Mouse (Mus musculus) heart, embryonic 16.5 days (tissue): Measurements from ENCODE around the gene Tspan9. TPM values are rescaled to one million over a fixed set of nuclear protein-coding genes. Genes with fewer than 3 reads are reported as not detected.

ENCODE experiments used
- ATAC-seq: fragments of 200-750 bp; cut with Nextera tagmentation; replicated peaks from 2 replicates; pipeline ENCODE4 v1.8.0; 2017; ENCODE audit warnings: moderate number of reproducible peaks; ENCODE audit not compliant: insufficient read depth, low FRiP score; ENCODE audit errors: extremely low read depth
- H3K27ac ChIP-seq: fragments of 300-500 bp; sonication (generic); 2 replicates; pipeline ENCODE4 v1.5.1; 2014; ENCODE audit warnings: mild to moderate bottlenecking, low read length, control low read depth, moderate library complexity
- H3K27me3 ChIP-seq: fragments of 300-500 bp; sonication (generic); 2 replicates; pipeline ENCODE4 v1.6.1; 2014; ENCODE audit warnings: low read length, mixed read lengths; ENCODE audit not compliant: control insufficient read depth, insufficient read depth
- H3K36me3 ChIP-seq: fragments of 300-500 bp; sonication (generic); 2 replicates; pipeline ENCODE4 v1.6.1; 2014; ENCODE audit not compliant: control insufficient read depth, insufficient read depth
- H3K4me1 ChIP-seq: fragments of 300-500 bp; sonication (generic); 2 replicates; pipeline ENCODE4 v1.6.1; 2014; ENCODE audit warnings: low read length, mixed read lengths; ENCODE audit not compliant: control insufficient read depth, insufficient read depth
- H3K4me2 ChIP-seq: fragments of 300-500 bp; sonication (generic); 2 replicates; pipeline ENCODE4 v1.6.1; 2014; ENCODE audit warnings: low read depth, mild to moderate bottlenecking, control low read depth, low read length
- H3K4me3 ChIP-seq: fragments of 300-500 bp; sonication (generic); 2 replicates; pipeline ENCODE4 v1.5.1; 2014; ENCODE audit warnings: mild to moderate bottlenecking, control low read depth, low read length
- H3K9ac ChIP-seq: fragments of 300-500 bp; sonication (generic); 2 replicates; pipeline ENCODE4 v1.6.1; 2014; ENCODE audit warnings: low read length, control low read depth
- H3K9me3 ChIP-seq: fragments of 300-500 bp; sonication (generic); replicated peaks from 2 replicates; pipeline ENCODE4 v1.6.1; 2016; ENCODE audit warnings: low read length; ENCODE audit not compliant: control insufficient read depth
- WGBS: fragments of 180-500 bp; shearing (Covaris S2); extraction: QIAGEN DNeasy Blood & Tissue Kit; methylation state at CpG from one replicate; pipeline ENCODE4 v1.1.7; 2014; 5-methylcytosine and 5-hydroxymethylcytosine counted together
- polyA plus RNA-seq: library from polyadenylated mRNA; unstranded; fragments of >200 nt; fragmentation: Nextera tagmentation; extraction: Ambion mirVana; gene quantifications from 2 replicates; pipeline ENCODE4 v1.2.1, GENCODE M21; 2015

Gene Tspan9
- polyA plus RNA-seq, 1 experiment from 2014 or later, result 138 TPM

GRCm38 (mm10) chr6:128089770-128090702 is 53.4 kb downstream of the Tspan9 start:
- WGBS, result 66% methylated on average over 13 of the region's 13 CpGs
- Histone ChIP-seq H3K27ac (peak overlapping the region; percentile 20), H3K4me2 (no peak overlapping the region), H3K9ac (no peak overlapping the region), H3K4me1 (peaks cover 50% of the 10 kb centered on the region), H3K36me3 (no peaks in the 10 kb centered on the region), H3K9me3 (no peaks in the 10 kb centered on the region), H3K4me3 (no peak overlapping the region), H3K27me3 (no peaks in the 10 kb centered on the region)
- ATAC-seq, result peak; percentile 59

- Histone ChIP-seq H3K4me3 (no peak overlapping the region), H3K9ac (peak overlapping the region; percentile 55; the same call in 1 of the 2 replicates), H3K4me2 (no peak overlapping the region), H3K4me1 (peaks cover 50% of the 10 kb centered on the region), H3K36me3 (no peaks in the 10 kb centered on the region), H3K9me3 (no peaks in the 10 kb centered on the region), H3K27me3 (no peaks in the 10 kb centered on the region), H3K27ac (peak overlapping the region; percentile 58)
- whole genome bisulfite sequencing, result 70% methylated on average over 8 of the region's 8 CpGs
- no peak for ATAC-seq
These were observed 54.5 kb downstream of the Tspan9 start for GRCm38 (mm10) chr6:128088746-128089523.

- no peak overlapping the region for H3K4me2 ChIP-seq
- H3K36me3 ChIP-seq, result no peaks in the 10 kb centered on the region
- H3K27ac ChIP-seq, result no peak overlapping the region
- ATAC-seq, result no peak
- peaks cover 21% of the 10 kb centered on the region for H3K4me1 ChIP-seq
- no peak overlapping the region for H3K4me3 ChIP-seq
- H3K9ac ChIP-seq, result no peak overlapping the region
- no peaks in the 10 kb centered on the region for H3K9me3 ChIP-seq
- no peaks in the 10 kb centered on the region for H3K27me3 ChIP-seq
- WGBS, result 66% methylated on average over 9 of the region's 9 CpGs
These were observed 57.8 kb downstream of the Tspan9 start for GRCm38 (mm10) chr6:128085488-128086066.

GRCm38 (mm10) chr6:128083305-128083704 is 60.1 kb downstream of the Tspan9 start:
- H3K27ac ChIP-seq, result no peak overlapping the region
- no peak for ATAC-seq
- no peak overlapping the region for H3K9ac ChIP-seq
- H3K9me3 ChIP-seq, result no peaks in the 10 kb centered on the region
- H3K36me3 ChIP-seq, result no peaks in the 10 kb centered on the region
- H3K4me3 ChIP-seq, result no peak overlapping the region
- H3K27me3 ChIP-seq, result no peaks in the 10 kb centered on the region
- peaks cover 26% of the 10 kb centered on the region for H3K4me1 ChIP-seq
- WGBS, result 81% methylated on average over 11 of the region's 11 CpGs
- H3K4me2 ChIP-seq, result no peak overlapping the region

- Histone ChIP-seq H3K4me2 (no peak overlapping the region), H3K4me1 (peaks cover 39% of the 10 kb centered on the region), H3K36me3 (no peaks in the 10 kb centered on the region), H3K9ac (no peak overlapping the region), H3K27ac (no peak overlapping the region), H3K9me3 (no peaks in the 10 kb centered on the region), H3K27me3 (no peaks in the 10 kb centered on the region), H3K4me3 (no peak overlapping the region)
- WGBS, result 86% methylated on average over 5 of the region's 5 CpGs
- ATAC-seq, result no peak
These were observed 61.6 kb downstream of the Tspan9 start for GRCm38 (mm10) chr6:128081781-128082180.

GRCm38 (mm10) chr6:128081293-128081692 is 62.1 kb downstream of the Tspan9 start:
- Histone ChIP-seq H3K27me3 (no peaks in the 10 kb centered on the region), H3K36me3 (no peaks in the 10 kb centered on the region), H3K9ac (no peak overlapping the region), H3K4me2 (no peak overlapping the region), H3K4me1 (peaks cover 44% of the 10 kb centered on the region), H3K9me3 (no peaks in the 10 kb centered on the region), H3K4me3 (no peak overlapping the region), H3K27ac (no peak overlapping the region)
- 87% methylated on average over 8 of the region's 8 CpGs for WGBS
- no peak for ATAC-seq

- H3K4me2 ChIP-seq, result no peak overlapping the region
These were observed 63.7 kb downstream of the Tspan9 start for GRCm38 (mm10) chr6:128079576-128080224.

GRCm38 (mm10) chr6:128078508-128078907 is 64.9 kb downstream of the Tspan9 start:
- peaks cover 62% of the 10 kb centered on the region for H3K4me1 ChIP-seq
- no peak overlapping the region for H3K4me2 ChIP-seq
- no peaks in the 10 kb centered on the region for H3K36me3 ChIP-seq
- H3K4me3 ChIP-seq, result no peak overlapping the region
- no peaks in the 10 kb centered on the region for H3K9me3 ChIP-seq
- H3K9ac ChIP-seq, result no peak overlapping the region
- H3K27me3 ChIP-seq, result no peaks in the 10 kb centered on the region
- no peak overlapping the region; the same call in 1 of the 2 replicates for H3K27ac ChIP-seq
- 35% methylated on average over 4 of the region's 4 CpGs for WGBS
- ATAC-seq, result 0 out of 2 replicates have a peak, but pooled peaks have one; percentile 8

More at GRCm38 (mm10) chr6:128079576-128080224, 63.7 kb downstream of the Tspan9 start:
- ATAC-seq, result peak; percentile 42; the same call in 1 of the 2 replicates
- WGBS, result 39% methylated on average over 9 of the region's 9 CpGs
- no peaks in the 10 kb centered on the region for H3K36me3 ChIP-seq
- peak overlapping the region; percentile 57 for H3K27ac ChIP-seq
- H3K9ac ChIP-seq, result no peak overlapping the region
- H3K9me3 ChIP-seq, result no peaks in the 10 kb centered on the region
- no peak overlapping the region for H3K4me3 ChIP-seq
- no peaks in the 10 kb centered on the region for H3K27me3 ChIP-seq
- H3K4me1 ChIP-seq, result peaks cover 56% of the 10 kb centered on the region
